Mouse (Mus musculus) E14TG2a.4 (cell line): Measurements from ENCODE around the gene Dtd2.

ENCODE experiments used
- CTCF ChIP-seq: conservative IDR thresholded peaks from 2 replicates; pipeline ENCODE4 v1.5.1; 2014; ENCODE audit warnings: low read length
- NANOG ChIP-seq: IDR thresholded peaks from 2 replicates; pipeline ENCODE4 v1.6.1; 2014; ENCODE audit warnings: borderline replicate concordance, low read length, mixed read lengths
- POU5F1 ChIP-seq: IDR thresholded peaks from 2 replicates; pipeline ENCODE4 v1.6.1; 2014; ENCODE audit warnings: low read length, borderline replicate concordance

GRCm38 (mm10) chr12:51985826-51986225 lies 20.5 kb downstream of the Dtd2 start:
- no peak for TF ChIP-seq CTCF
- TF ChIP-seq POU5F1 = no peak
- TF ChIP-seq NANOG = no peak
